Mouse (Mus musculus) CD4-positive, CD25-positive, alpha-beta regulatory T cell, adult 4 months (primary cell): Measurements from ENCODE around the gene Zfp668. TPM values are rescaled to one million over a fixed set of nuclear protein-coding genes. Genes with fewer than 3 reads are reported as not detected.

Experiments used
- ATAC-seq: one replicate; pipeline ENCODE4 v1.8.0; 2017
- polyA plus RNA-seq, 2 experiments: library from polyadenylated mRNA; unstranded; fragments of 100-300 nt; shearing (Covaris generic); gene quantifications; one replicate each; pipeline ENCODE4 v1.2.1; 2017

Zfp668 gene
- polyA plus RNA-seq, 2 experiments from 2014 or later, result 9.0 to 10.6 TPM

DNA sequence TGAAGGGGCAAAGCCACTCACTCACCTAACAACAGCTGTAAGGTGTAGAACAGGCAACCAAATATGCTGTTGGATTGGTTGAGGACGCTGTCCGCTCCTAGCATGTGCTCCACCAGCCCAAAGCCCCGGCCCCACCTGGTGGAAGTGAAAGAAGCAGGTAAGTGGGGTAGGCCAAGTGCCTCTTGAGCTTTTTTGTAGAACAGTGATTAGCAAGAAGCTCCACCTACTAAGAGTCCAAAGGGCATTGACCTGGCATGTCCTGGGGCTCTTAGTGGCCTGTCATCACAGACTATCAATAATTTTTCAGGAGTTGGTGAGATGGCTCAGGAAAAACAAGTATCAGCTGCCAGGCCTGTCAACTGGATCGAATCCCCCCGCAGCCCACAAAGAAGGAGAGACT is 17.9 kb upstream of the Zfp668 start:
- no peak for ATAC-seq

DNA sequence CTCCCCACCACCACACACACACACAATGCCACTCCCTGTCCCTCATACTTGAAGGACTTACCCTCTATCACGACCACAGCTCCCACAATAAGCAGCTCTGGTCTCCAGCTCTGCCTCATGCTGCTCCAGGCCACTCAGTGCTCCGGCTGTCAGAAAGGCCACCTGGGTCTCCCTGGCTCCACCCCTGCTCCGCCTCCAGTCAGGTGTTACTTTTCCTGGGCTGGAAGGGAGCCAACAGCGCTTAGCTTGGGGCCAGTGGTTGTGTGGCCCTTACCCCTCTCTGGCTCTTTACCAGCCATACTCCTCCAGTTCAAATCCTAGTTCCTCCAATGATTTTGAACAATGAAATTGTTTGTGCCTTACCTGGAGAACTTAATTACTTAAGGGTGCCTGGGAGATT is 14.2 kb upstream of the Zfp668 start, which contains the start of gene Prss53:
Gene Prss53 (minus strand): TSS at position 173 of the 400 bp plus-strand sequence.
- no peak for ATAC-seq

GRCm38 (mm10) chr7:127888821-127889220 is 12.2 kb upstream of the Zfp668 start:
- no peak for ATAC-seq

DNA sequence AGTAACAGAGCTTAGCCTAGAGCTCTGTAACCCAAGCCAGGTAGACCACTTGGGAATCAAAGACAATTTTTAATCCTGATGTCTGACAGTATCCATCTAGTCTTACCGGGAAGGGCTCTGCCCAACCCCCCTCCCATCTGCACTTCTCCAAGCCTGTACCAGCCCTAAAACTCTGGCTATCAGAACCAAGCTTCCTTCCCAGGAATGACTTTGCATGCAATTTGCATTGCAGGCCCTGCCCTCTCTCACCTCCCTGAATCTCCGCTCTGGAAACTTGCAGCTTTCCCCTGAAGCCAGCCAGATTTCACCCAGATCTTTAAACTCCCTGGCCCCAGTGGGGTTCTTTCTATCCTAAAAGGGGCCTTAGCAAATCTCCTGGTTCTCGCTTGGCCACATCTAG is 11.2 kb upstream of the Zfp668 start:
- no peak for ATAC-seq

- ATAC-seq, result no peak
Measured at GRCm38 (mm10) chr7:127887191-127887590, 10.6 kb upstream of the Zfp668 start.

DNA sequence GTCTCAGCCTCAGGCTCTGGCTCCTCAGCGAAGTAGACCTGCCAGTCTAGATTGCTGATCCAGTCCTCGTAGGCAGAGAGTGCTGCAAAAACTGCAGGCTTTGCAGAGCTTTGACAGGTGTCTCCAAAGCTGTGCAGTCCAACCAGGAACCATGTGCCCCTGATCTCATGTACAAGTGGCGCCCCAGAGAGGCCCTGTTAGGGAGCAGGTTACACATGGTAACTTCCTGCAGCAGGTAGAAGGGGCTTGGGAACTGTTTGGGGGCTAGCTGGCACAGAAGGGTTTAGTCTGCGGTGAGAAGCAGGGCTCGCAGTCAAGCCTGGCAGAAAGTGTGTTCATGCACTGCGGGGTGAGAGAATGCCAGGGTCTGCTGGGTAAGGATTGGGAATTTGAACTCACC is 9.9 kb upstream of the Zfp668 start:
- ATAC-seq, result no peak

- no peak for ATAC-seq
Measured at GRCm38 (mm10) chr7:127885951-127886350, 9.3 kb upstream of the Zfp668 start.

- no peak for ATAC-seq
Measured at GRCm38 (mm10) chr7:127880431-127880830, 3.8 kb upstream of the Zfp668 start.

GRCm38 (mm10) chr7:127879301-127879700 is 2.7 kb upstream of the Zfp668 start:
- ATAC-seq, result no peak

- ATAC-seq, result peak; percentile 58
Measured at GRCm38 (mm10) chr7:127876041-127876466, 574 bp downstream of the Zfp668 start, which contains the start of gene Zfp646. Gene Zfp646, plus strand, starts transcription at chr7:127876221.

GRCm38 (mm10) chr7:127875627-127876001 is 1.0 kb downstream of the Zfp668 start:
- peak; percentile 73 for ATAC-seq

- peak; percentile 5 for ATAC-seq
Measured at GRCm38 (mm10) chr7:127874812-127875626, 1.6 kb downstream of the Zfp668 start.

DNA sequence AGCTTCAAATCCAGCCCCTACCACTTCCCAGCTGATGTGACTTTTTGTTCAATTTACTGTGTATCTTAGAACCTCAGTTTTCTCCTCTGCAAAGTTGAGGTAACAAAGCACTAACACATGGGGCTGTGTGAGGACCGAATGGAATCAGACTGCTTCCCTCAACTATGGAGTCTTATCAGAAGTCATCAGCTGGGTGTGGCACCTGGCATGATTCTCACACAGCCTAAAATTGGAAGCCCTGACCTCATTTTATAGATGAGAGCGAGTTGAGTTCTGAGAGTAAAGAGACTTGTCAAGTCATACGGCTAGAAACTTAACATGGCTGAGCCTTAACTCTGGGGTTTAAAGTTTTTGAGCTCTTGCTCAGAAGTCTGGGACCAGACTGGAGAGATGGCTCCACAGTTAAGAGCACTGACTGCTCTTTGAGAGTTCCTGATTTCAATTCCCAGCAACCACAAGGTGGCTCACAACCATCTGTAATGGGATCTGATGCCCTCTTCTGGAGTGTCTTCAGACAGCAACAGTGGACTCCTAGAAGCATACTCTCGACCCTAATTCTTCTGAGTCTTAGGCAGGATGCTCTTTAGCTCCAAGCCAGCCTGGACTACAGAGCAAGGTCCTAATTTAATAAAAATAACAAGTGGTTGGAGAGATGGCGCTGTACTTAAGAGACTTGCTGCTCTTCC is 6.3 kb downstream of the Zfp668 start:
- no peak for ATAC-seq

DNA sequence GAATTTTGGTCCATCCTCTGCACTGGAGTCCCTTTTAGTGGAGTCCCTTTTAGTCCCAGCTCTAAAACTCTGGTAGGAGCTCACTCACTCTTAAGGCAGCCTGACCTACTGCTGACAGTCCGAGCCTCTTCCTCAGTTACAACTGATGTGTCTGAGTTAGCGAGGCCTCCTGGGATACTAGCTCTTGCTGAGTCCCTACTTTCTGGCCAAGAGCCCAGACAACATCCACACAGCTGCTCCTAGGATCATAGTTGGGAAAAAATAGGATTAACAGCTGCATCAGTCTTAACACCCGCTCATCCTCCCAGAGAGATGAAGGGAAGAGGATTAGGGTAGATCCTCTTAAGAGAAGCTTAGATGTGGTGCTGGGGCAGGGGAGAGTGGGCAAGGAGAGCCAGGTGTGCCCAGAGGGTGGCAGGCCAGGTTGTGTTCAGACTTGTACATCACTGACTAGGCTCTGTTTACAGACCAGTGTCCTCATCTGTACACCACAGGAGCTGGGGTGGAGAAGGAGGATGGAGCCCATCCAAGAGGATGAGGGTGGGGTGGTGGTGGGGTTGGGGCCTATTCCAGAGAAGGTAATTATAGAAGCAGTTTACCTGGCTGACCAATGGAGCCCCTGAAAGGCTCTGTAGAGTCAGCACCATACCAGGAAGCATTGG is 7.3 kb downstream of the Zfp668 start:
- ATAC-seq, result no peak

DNA sequence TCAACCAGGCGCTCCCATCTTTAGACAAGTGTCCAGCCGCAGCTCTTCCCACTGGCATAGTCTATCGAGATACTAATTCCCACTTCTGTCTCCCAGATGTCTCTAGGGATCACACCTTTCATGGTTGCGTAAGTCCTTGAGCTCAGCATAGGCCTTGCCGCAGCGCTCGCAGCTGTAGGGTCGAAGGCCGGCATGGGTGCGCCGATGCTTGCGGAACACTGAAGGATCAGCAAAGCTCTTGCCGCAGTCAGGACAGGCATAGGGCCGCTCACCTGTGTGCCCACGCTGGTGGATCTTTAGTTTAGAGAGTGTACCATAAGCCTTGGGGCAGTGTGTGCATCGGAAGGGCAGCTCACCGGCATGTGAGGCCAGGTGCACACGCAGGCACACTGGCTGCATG is 9.0 kb downstream of the Zfp668 start:
- ATAC-seq, result no peak

GRCm38 (mm10) chr7:127866434-127866833 is 10.2 kb downstream of the Zfp668 start:
- no peak for ATAC-seq

- ATAC-seq, result no peak
Measured at GRCm38 (mm10) chr7:127858258-127858657, 18.4 kb downstream of the Zfp668 start.

- ATAC-seq, result no peak
Measured at GRCm38 (mm10) chr7:127850906-127851305, 25.7 kb downstream of the Zfp668 start.

- no peak for ATAC-seq
Measured at GRCm38 (mm10) chr7:127849973-127850875, 26.4 kb downstream of the Zfp668 start.

DNA sequence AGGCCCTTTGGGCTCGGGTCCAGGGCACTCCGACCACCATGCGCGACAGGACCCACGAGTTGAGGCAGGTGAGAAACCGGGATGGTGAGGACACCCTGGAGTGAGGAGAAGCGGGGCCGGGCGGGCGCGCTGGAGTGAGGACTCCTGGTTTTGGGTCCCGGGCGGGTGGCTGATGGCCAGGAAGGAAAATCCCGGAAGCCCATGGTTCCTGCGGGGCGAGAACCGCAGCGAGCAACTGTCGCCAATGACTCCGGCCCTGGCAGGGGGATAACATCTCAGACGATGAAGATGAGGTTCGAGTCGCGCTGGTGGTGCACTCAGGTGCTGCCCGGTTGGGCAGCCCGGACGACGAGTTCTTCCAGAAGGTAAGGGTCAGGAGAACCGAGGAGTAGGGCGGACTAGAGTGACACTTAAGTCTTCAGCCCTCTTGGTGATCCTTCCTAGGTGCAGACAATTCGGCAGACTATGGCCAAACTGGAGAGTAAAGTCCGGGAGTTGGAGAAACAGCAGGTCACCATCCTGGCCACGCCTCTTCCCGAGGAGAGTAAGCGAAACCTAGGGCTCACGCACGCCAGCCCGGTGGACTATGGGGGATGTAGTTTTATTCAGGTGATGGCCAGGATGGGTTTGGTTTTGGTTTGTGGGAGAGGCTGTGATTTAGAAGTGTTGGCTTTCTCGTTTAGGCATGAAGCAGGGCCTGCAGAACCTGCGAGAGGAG is 34.5 kb downstream of the Zfp668 start:
- peak; percentile 74 for ATAC-seq

DNA sequence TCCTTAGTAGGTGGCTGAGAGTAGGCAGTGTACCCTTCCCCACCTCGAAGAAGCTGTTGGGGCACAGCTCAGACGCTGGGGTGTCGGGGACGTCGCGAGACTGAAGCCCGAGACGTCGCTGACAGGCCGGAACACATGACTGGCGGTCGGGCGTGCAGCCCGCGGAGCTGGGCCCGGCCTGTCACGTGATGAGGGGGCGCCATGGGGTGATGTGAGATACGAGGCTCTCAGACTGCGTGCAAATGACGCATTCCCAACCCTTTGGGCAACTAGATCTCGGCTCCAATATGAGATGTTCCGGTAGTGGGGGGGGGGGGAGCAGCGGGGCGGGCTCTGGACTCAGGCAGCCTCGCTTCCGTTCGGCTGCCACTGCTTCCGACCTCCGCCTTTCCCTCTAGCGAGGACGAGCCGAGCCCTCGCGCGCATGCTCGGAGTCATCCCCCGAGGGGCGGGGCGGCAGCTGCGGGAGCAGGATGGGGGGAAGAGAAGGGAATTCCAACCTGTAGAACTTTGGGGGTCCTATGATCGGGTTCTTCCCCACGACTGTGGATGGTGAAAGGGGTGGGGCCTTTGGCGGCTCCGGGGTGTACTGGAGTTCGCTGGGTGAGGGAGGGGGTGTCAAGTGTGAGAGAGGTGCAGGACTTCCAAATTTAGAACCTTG is 35.2 kb downstream of the Zfp668 start:
- peak; percentile 77 for ATAC-seq
